Mouse (Mus musculus) ES-Bruce4 (cell line): ENCODE results near the gene Pphln1. TPM values are rescaled to one million over a fixed set of nuclear protein-coding genes. Genes with fewer than 3 reads are reported as not detected.

Experiments
- H3K27ac ChIP-seq: 2 replicates; pipeline ENCODE4 v1.5.1; 2012; ENCODE audit warnings: low read length, inconsistent platforms; ENCODE audit not compliant: insufficient read depth
- H3K27me3 ChIP-seq: 2 replicates; pipeline ENCODE4 v1.6.1; 2012; ENCODE audit warnings: mild to moderate bottlenecking, low read length, inconsistent platforms; ENCODE audit not compliant: control insufficient read depth, poor library complexity, insufficient read depth, severe bottlenecking
- H3K36me3 ChIP-seq: 2 replicates; pipeline ENCODE4 v1.6.1; 2012; ENCODE audit warnings: inconsistent platforms, mild to moderate bottlenecking, low read length, moderate library complexity; ENCODE audit not compliant: control insufficient read depth, poor library complexity, insufficient read depth, severe bottlenecking
- H3K4me1 ChIP-seq: one replicate; pipeline ENCODE4 v1.8.1; 2011; ENCODE audit warnings: low read length; ENCODE audit not compliant: control insufficient read depth, insufficient read depth
- H3K4me3 ChIP-seq: 2 replicates; pipeline ENCODE4 v1.5.1; 2011; ENCODE audit warnings: low read depth, mild to moderate bottlenecking, low read length
- H3K9ac ChIP-seq: 2 replicates; pipeline ENCODE4 v1.6.1; 2012; ENCODE audit warnings: low read depth, mild to moderate bottlenecking, inconsistent platforms; ENCODE audit not compliant: poor library complexity, severe bottlenecking
- H3K9me3 ChIP-seq: replicated peaks from 2 replicates; pipeline ENCODE4 v1.6.1; 2012; ENCODE audit warnings: mild to moderate bottlenecking, low read length, inconsistent platforms; ENCODE audit not compliant: control insufficient read depth, poor library complexity, insufficient read depth, severe bottlenecking
- CTCF ChIP-seq: IDR thresholded peaks from one replicate; pipeline ENCODE4 v1.8.1; 2011; ENCODE audit warnings: low read depth, low read length
- EP300 ChIP-seq: IDR thresholded peaks from 2 replicates; pipeline ENCODE4 v1.6.1; 2011; ENCODE audit warnings: low read depth, low read length; ENCODE audit not compliant: insufficient read depth
- POLR2A ChIP-seq: IDR thresholded peaks from one replicate; pipeline ENCODE4 v1.8.1; 2011; ENCODE audit warnings: low read length; ENCODE audit not compliant: insufficient read depth
- polyA plus RNA-seq: library from polyadenylated mRNA; stranded (reverse); fragments of >200 nt; gene quantifications from 2 replicates; pipeline ENCODE4 v1.2.4, GENCODE M21; 2011; ENCODE audit warnings: low read depth; ENCODE audit not compliant: missing spikeins, insufficient read depth, insufficient read length

The Pphln1 gene
- polyA plus RNA-seq, 1 experiment, result 65.8 TPM

DNA sequence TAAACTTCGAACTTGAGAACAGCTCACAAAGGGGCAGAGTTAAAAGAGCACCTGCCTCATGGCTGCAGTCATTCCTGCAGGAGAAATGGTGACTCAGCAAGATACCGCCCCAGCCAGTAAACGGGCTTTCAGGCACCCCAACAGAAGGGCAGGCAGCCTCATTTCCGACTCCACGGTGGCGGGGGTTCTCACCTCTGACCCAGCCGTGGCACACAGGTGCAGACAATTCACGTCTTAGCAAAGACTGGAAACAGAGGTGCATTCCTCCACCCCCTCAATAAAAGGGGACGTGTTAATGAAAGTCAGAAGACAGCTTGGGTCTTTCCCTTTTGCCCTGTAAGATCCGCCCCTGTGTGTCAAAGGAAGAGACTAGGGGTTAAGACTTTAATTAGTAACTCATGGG lies 115.8 kb downstream of the Pphln1 start:
- H3K27me3 ChIP-seq, result peaks cover 13% of the 10 kb centered on the region
- H3K4me1 ChIP-seq, result peaks cover 4% of the 10 kb centered on the region
- H3K27ac ChIP-seq, result no peak overlapping the region
- H3K36me3 ChIP-seq, result no peaks in the 10 kb centered on the region
- H3K4me3 ChIP-seq, result no peak overlapping the region
- no peaks in the 10 kb centered on the region for H3K9me3 ChIP-seq
- no peak overlapping the region for H3K9ac ChIP-seq
- TF ChIP-seq CTCF (no peak), POLR2A (no peak), EP300 (0 out of 2 replicates have a peak, but pooled peaks have one; percentile 49)

DNA sequence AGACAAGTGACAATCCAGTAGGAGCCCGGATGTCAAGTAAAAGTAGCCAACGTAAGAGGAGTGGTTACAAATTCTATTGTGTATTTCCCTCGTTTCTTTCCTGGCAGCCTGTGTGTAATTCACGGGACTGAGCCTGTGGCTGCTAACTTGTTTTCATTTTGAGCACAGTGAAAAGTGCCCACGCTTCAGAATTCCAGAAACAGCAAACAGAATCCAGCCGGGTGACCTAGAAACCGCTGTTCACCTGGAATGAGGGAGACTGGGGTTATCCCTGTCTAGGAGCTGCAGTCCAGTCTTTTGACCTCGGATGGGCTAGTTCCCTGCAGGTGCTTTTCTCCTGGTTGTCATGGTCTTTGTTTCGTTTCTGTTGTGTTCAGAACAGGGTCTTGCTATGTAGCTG lies 117.2 kb downstream of the Pphln1 start:
- H3K27ac ChIP-seq, result no peak overlapping the region
- no peak overlapping the region for H3K9ac ChIP-seq
- H3K27me3 ChIP-seq, result peaks cover 17% of the 10 kb centered on the region
- peaks cover 4% of the 10 kb centered on the region for H3K4me1 ChIP-seq
- H3K9me3 ChIP-seq, result no peaks in the 10 kb centered on the region
- H3K4me3 ChIP-seq, result no peak overlapping the region
- no peak for TF ChIP-seq EP300
- TF ChIP-seq CTCF, result no peak
- TF ChIP-seq POLR2A, result no peak
- H3K36me3 ChIP-seq, result no peaks in the 10 kb centered on the region

GRCm38 (mm10) chr15:93517022-93517565 lies 118.9 kb downstream of the Pphln1 start:
- H3K9ac ChIP-seq, result no peak overlapping the region
- TF ChIP-seq POLR2A (no peak), CTCF (no peak), EP300 (no peak)
- peaks cover 19% of the 10 kb centered on the region for H3K27me3 ChIP-seq
- peaks cover 7% of the 10 kb centered on the region for H3K4me1 ChIP-seq
- H3K27ac ChIP-seq, result no peak overlapping the region
- no peaks in the 10 kb centered on the region for H3K9me3 ChIP-seq
- H3K36me3 ChIP-seq, result no peaks in the 10 kb centered on the region
- H3K4me3 ChIP-seq, result no peak overlapping the region

DNA sequence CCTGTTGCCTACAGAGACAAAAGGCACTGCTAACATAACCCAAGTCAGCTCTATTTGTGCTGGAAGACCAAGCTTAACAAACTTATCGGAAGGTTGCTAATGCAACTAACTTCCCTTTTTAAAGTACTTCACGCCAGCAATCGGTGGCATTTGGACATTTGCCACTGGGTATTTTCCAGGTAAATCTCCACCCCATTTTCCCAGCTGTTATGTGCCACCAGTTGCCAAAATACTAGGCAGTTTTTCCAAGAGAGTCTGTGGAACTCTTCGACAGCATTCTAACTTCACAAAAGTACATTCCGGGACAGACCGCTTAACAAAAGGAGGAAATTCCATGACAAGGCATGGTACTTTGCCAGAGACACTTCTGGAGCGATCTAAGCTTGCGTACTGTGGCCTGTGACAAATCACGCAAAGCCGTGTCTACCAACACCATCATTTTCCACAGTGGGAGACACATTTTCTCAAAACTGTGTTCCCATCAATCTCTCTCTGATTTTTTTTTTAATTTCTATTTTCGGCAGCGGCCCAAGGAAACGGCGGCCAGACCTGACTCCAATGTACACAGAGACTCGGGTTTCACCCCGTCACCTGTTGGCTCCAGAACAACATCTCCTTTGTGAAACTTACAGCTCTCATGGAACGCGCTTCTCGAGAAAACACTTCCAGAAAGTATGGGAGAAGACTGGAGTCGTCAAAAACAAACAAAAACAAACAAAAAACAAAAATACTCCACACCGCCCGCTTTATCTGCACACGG lies 120.2 kb downstream of the Pphln1 start:
- Histone ChIP-seq H3K27ac (no peak overlapping the region), H3K9ac (no peak overlapping the region), H3K27me3 (peaks cover 14% of the 10 kb centered on the region), H3K9me3 (no peaks in the 10 kb centered on the region), H3K4me1 (peaks cover 7% of the 10 kb centered on the region), H3K36me3 (no peaks in the 10 kb centered on the region), H3K4me3 (peak overlapping the region; percentile 86)
- TF ChIP-seq POLR2A (no peak), EP300 (no peak), CTCF (no peak)

DNA sequence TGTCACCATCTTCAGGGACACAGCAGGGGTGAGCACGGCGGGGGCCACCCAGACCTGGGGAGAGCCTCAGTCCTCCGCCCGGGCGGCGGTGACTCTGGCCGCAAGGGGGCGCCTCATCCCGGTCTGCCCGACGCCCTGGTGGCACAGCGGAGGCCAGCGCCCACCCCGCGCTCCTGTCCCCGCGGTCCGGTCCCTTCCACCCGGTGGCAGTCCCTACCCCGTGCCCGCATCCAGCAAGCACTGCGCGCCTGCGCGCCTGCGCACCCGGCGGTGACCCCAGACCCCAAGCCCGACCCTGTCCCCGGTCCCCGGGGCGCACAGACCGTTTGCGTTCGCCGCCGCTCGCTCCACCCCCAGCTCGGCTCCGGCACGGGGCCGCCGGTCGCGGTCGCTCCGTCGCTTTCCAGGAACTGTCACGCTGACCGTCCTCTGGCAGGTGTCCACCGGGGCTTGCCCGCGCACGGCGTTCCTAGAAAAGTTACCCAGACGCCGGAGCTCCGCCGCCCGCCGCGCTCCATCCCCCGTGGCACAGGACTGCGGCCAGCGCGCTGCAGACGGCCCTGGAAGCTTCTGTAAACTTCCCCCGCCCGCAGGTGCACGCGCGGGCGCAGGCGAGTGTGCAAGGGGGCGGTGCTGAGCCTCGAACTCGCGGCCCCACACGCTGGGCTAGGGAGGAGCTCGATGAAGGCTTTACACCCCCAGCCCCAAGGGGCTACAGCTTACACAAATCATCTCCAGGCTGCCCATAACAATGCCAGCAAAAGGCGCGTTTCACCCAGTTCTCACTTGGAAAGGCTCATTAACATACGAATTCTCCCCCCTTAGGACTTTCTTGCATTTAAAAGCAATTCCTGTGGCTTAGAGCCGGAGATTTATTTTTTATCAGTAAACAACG lies 121.0 kb downstream of the Pphln1 start:
- H3K27ac ChIP-seq, result no peak overlapping the region
- TF ChIP-seq CTCF, result peak; percentile 61
- TF ChIP-seq POLR2A, result no peak
- TF ChIP-seq EP300, result peak; percentile 48; the same call in 1 of the 2 replicates
- H3K27me3 ChIP-seq, result peaks cover 17% of the 10 kb centered on the region

More for the DNA sequence above, 121.0 kb downstream of the Pphln1 start:
- H3K9me3 ChIP-seq, result no peaks in the 10 kb centered on the region
- peak overlapping the region; percentile 50; the same call in 1 of the 2 replicates for H3K9ac ChIP-seq
- H3K4me1 ChIP-seq, result peaks cover 7% of the 10 kb centered on the region
- H3K4me3 ChIP-seq, result peak overlapping the region; percentile 86
- no peaks in the 10 kb centered on the region for H3K36me3 ChIP-seq
